Mouse (Mus musculus): Measurements from ENCODE around the gene Serpina5. TPM values are rescaled to one million over a fixed set of nuclear protein-coding genes. Genes with fewer than 3 reads are reported as not detected.

Serpina5 gene
- not detected in 2 replicates for polyA plus RNA-seq (2012; rRNA removed)

DNA sequence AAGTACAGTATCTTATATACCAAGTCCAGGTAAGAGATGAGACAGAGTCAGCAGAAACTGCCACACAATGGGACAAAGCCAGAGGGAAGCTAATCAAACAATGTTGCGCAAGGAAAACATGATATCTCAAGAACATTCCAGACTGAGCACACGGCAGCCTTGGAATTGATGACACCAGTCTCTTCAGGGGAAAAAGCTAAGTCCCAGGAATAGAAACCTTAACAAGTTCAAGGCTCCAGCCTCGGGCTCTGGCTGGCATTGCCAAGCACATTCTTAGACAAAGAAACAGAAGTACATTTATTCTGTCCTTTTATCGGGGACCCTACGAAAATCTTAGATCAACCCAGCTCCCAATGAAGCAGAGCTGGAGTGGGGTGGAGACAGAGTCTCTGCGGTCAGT is at the start of gene Serpina5:
TSS of gene Serpina5 (plus strand) at position 346 of the 400 bp plus-strand sequence.

DNA sequence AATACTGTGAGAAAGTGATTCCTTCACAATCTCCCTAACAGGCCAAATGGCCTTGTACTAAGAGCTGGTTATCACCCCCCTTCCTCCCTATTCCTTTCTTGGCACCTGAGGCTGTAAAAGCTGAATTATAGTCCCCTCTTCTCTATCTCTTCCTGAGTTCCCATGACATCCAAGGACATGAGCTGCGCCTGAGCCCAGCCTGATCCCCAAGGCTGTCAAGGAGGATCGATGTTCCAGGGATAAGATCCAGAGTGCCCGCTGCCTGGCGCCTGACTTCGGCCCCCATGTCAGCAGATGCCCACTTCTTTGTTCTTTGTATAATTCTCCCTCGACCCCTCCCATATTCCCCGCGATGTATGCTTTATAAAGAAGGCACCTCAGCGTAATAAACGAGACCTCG is 11.4 kb downstream of the Serpina5 start, which contains the start of gene Serpina3a:
TSS of gene Serpina3a (plus strand) at position 392 of the 400 bp plus-strand sequence.

DNA sequence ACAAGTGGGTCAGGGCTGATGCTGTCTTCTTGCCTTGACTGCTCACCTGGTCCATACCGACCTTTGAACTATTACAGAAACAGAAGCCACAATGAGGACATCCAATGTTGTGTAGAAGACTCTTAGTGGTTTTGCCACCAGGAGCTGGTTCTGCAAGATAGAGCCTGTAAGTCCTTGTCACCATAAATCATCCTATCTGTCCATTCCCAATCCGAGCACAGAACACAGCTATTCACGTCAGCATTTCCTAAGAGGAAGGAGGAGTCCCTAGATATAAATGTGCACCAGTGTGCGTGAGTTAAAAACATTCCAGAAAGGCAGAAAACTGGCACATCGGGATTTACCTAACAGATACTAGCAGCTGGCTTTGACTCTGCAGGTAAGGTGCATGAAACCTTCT is 26.8 kb downstream of the Serpina5 start, which contains the start of gene Serpina3b:
TSS of gene Serpina3b (plus strand) at position 301 of the 400 bp plus-strand sequence.

DNA sequence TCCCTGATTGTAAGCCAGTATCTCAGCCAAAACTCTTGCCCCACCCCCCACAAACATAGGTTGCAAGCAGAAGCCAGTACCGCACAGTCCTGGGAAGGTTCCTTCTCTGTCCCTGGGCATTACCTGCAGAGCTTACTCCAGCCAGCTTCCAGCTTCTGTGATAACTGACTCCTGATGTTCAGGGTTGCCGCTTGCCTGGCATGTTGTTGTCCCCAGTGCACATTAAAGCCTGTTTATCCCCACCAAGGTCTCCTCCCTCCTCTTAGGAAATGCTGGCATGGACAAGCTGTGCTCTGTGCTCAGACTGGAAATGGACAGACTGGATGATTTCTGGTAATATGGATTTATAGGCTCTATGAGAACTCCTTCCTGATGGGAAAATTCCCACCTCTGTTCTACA is 52.7 kb downstream of the Serpina5 start, which contains the start of gene Serpina3c:
TSS of gene Serpina3c (minus strand) at position 215 of the 400 bp plus-strand sequence.

Other genes starting within 250 kb of the Serpina5 start
- gene Serpina1a, start 237.6 kb upstream of the Serpina5 start, polyA plus RNA-seq (2012; rRNA removed) = 0.31 TPM in 1 of 2 replicates, not detected in the other
- gene Serpina1c, start 196.2 kb upstream of the Serpina5 start, polyA plus RNA-seq (2012; rRNA removed) = 0.21 and 0.30 TPM in 2 replicates
- 0.32 and 0.49 TPM in 2 replicates for gene Serpina1e, start 142.1 kb upstream of the Serpina5 start, polyA plus RNA-seq (2012; rRNA removed)
- 0.09 TPM in 1 of 2 replicates, not detected in the other for gene Serpina11, start 111.2 kb upstream of the Serpina5 start, polyA plus RNA-seq (2012; rRNA removed)
- gene Serpina9, start 87.4 kb upstream of the Serpina5 start, polyA plus RNA-seq (2012; rRNA removed) = 0.81 and 1.5 TPM in 2 replicates
- gene Serpina12, start 56.7 kb upstream of the Serpina5 start, polyA plus RNA-seq (2012; rRNA removed) = not detected in 2 replicates
- not detected in 2 replicates for gene Serpina3a, start 11.6 kb downstream of the Serpina5 start, polyA plus RNA-seq (2012; rRNA removed)
- gene Serpina3b, start 26.9 kb downstream of the Serpina5 start, polyA plus RNA-seq (2012; rRNA removed) = not detected in 2 replicates
- 0.60 and 0.78 TPM in 2 replicates for gene Serpina3c, start 52.8 kb downstream of the Serpina5 start, polyA plus RNA-seq (2012; rRNA removed)
- 0.10 and 0.16 TPM in 2 replicates for gene Serpina3f, start 113.4 kb downstream of the Serpina5 start, polyA plus RNA-seq (2012; rRNA removed)
- 3.3 and 4.2 TPM in 2 replicates for gene Serpina3g, start 135.1 kb downstream of the Serpina5 start, polyA plus RNA-seq (2012; rRNA removed)
- 0.05 and 0.07 TPM in 2 replicates for gene Serpina3i, start 162.0 kb downstream of the Serpina5 start, polyA plus RNA-seq (2012; rRNA removed)
- not detected in 2 replicates for gene Serpina3j, start 213.4 kb downstream of the Serpina5 start, polyA plus RNA-seq (2012; rRNA removed)
- 0.07 TPM in 1 of 2 replicates, not detected in the other for gene Serpina3k, start 237.4 kb downstream of the Serpina5 start, polyA plus RNA-seq (2012; rRNA removed)
- gene Serpina3m, start 237.4 kb downstream of the Serpina5 start, polyA plus RNA-seq (2012; rRNA removed) = 0.13 TPM in 1 of 2 replicates, not detected in the other

Measured in colon, adult 2 months (tissue).